Mouse (Mus musculus): ENCODE results near the gene Gpm6b. TPM values are rescaled to one million over a fixed set of nuclear protein-coding genes. Genes with fewer than 3 reads are reported as not detected.

The Gpm6b gene
- polyA plus RNA-seq (2016; fragmentation: Nextera tagmentation; extraction: Ambion mirVana) = 2.6 and 2.7 TPM in 2 replicates

GRCm38 (mm10) chrX:166238831-166239460 is at the start of gene Gpm6b:
TSS of gene Gpm6b (plus strand) at chrX:166238911.
- Histone ChIP-seq H3K9ac (no peak within 1 kb of the TSS), H3K4me2 (peak within 1 kb of the TSS; percentile 72), H3K27me3 (replicated peaks) (peaks cover 44% of the 10 kb centered on the region), H3K4me1 (no peaks in the 10 kb centered on the region), H3K36me3 (no peaks in the 10 kb centered on the region), H3K4me3 (peak within 1 kb of the TSS; percentile 42), H3K27ac (no peak within 1 kb of the TSS), H3K9me3 (replicated peaks) (no peaks in the 10 kb centered on the region)
- 16% methylated on average over 62 of the region's 63 CpGs for whole genome bisulfite sequencing (ENCODE audit: insufficient replicate concordance)
- ATAC-seq = peak; percentile 62

GRCm38 (mm10) chrX:166196327-166196726 is 42.4 kb upstream of the Gpm6b start:
- peak; percentile 80 for ATAC-seq
- Histone ChIP-seq H3K27me3 (replicated peaks) (no peaks in the 10 kb centered on the region), H3K4me3 (no peak overlapping the region), H3K9ac (no peak overlapping the region), H3K36me3 (peaks cover 6% of the 10 kb centered on the region; the same call in 1 of the 2 replicates), H3K27ac (no peak overlapping the region), H3K9me3 (replicated peaks) (no peaks in the 10 kb centered on the region), H3K4me2 (no peak overlapping the region), H3K4me1 (no peaks in the 10 kb centered on the region)

GRCm38 (mm10) chrX:166198266-166198665 is 40.4 kb upstream of the Gpm6b start:
- Histone ChIP-seq H3K9me3 (replicated peaks) (no peaks in the 10 kb centered on the region), H3K4me1 (no peaks in the 10 kb centered on the region), H3K36me3 (0 out of 2 replicates have a peak, but pooled peaks cover 4% of the 10 kb centered on the region), H3K4me2 (no peak overlapping the region), H3K27me3 (replicated peaks) (no peaks in the 10 kb centered on the region), H3K9ac (no peak overlapping the region), H3K4me3 (no peak overlapping the region), H3K27ac (no peak overlapping the region)
- WGBS (ENCODE audit: insufficient replicate concordance) = 85% methylated on average over 2 of the region's 2 CpGs
- no peak for ATAC-seq

GRCm38 (mm10) chrX:166199812-166200211 is 38.9 kb upstream of the Gpm6b start:
- Histone ChIP-seq H3K9me3 (replicated peaks) (no peaks in the 10 kb centered on the region), H3K27me3 (replicated peaks) (no peaks in the 10 kb centered on the region), H3K36me3 (0 out of 2 replicates have a peak, but pooled peaks cover 4% of the 10 kb centered on the region), H3K4me1 (no peaks in the 10 kb centered on the region), H3K4me3 (no peak overlapping the region), H3K9ac (no peak overlapping the region), H3K27ac (no peak overlapping the region), H3K4me2 (no peak overlapping the region)
- no peak for ATAC-seq

- H3K4me2 ChIP-seq = no peak overlapping the region
- no peaks in the 10 kb centered on the region for H3K9me3 ChIP-seq (replicated peaks)
- H3K36me3 ChIP-seq = no peaks in the 10 kb centered on the region
- no peak overlapping the region for H3K9ac ChIP-seq
- no peaks in the 10 kb centered on the region for H3K4me1 ChIP-seq
- H3K27ac ChIP-seq = no peak overlapping the region
- no peak for ATAC-seq
- 0 out of 2 replicates have a peak, but pooled peaks cover 12% of the 10 kb centered on the region for H3K27me3 ChIP-seq (replicated peaks)
- 63% methylated on average over 2 of the region's 2 CpGs for WGBS (ENCODE audit: insufficient replicate concordance)
- no peak overlapping the region for H3K4me3 ChIP-seq
Observed at GRCm38 (mm10) chrX:166214576-166214975, 24.1 kb upstream of the Gpm6b start.

- H3K36me3 ChIP-seq = no peaks in the 10 kb centered on the region
- no peak overlapping the region for H3K4me3 ChIP-seq
- WGBS (ENCODE audit: insufficient replicate concordance) = 71% methylated on average over 6 of the region's 6 CpGs
- H3K27me3 ChIP-seq (replicated peaks) = 0 out of 2 replicates have a peak, but pooled peaks cover 12% of the 10 kb centered on the region
- no peaks in the 10 kb centered on the region for H3K4me1 ChIP-seq
- no peak overlapping the region for H3K27ac ChIP-seq
- no peak for ATAC-seq
- H3K9me3 ChIP-seq (replicated peaks) = no peaks in the 10 kb centered on the region
- no peak overlapping the region for H3K4me2 ChIP-seq
- no peak overlapping the region for H3K9ac ChIP-seq
Observed at GRCm38 (mm10) chrX:166216248-166216647, 22.5 kb upstream of the Gpm6b start.

GRCm38 (mm10) chrX:166216720-166217119 is 22.0 kb upstream of the Gpm6b start:
- 53% methylated on average over 8 of the region's 8 CpGs for WGBS (ENCODE audit: insufficient replicate concordance)
- H3K9ac ChIP-seq = no peak overlapping the region
- no peak overlapping the region for H3K4me2 ChIP-seq
- no peak overlapping the region for H3K27ac ChIP-seq
- no peak for ATAC-seq
- H3K4me3 ChIP-seq = no peak overlapping the region
- no peaks in the 10 kb centered on the region for H3K36me3 ChIP-seq
- H3K9me3 ChIP-seq (replicated peaks) = no peaks in the 10 kb centered on the region
- no peaks in the 10 kb centered on the region for H3K4me1 ChIP-seq
- 0 out of 2 replicates have a peak, but pooled peaks cover 12% of the 10 kb centered on the region for H3K27me3 ChIP-seq (replicated peaks)

GRCm38 (mm10) chrX:166219331-166219730 is 19.4 kb upstream of the Gpm6b start:
- no peak for ATAC-seq
- no peak overlapping the region for H3K9ac ChIP-seq
- H3K9me3 ChIP-seq (replicated peaks) = no peaks in the 10 kb centered on the region
- H3K4me1 ChIP-seq = no peaks in the 10 kb centered on the region
- H3K36me3 ChIP-seq = no peaks in the 10 kb centered on the region
- no peak overlapping the region for H3K4me3 ChIP-seq
- 0 out of 2 replicates have a peak, but pooled peaks cover 3% of the 10 kb centered on the region for H3K27me3 ChIP-seq (replicated peaks)
- H3K27ac ChIP-seq = no peak overlapping the region
- H3K4me2 ChIP-seq = no peak overlapping the region
- 20% methylated on average over 5 of the region's 5 CpGs for whole genome bisulfite sequencing (ENCODE audit: insufficient replicate concordance)

- WGBS (ENCODE audit: insufficient replicate concordance) = 63% methylated on average over 5 of the region's 5 CpGs
- no peaks in the 10 kb centered on the region for H3K4me1 ChIP-seq
- no peak overlapping the region for H3K9ac ChIP-seq
- no peaks in the 10 kb centered on the region for H3K36me3 ChIP-seq
- H3K4me3 ChIP-seq = no peak overlapping the region
- H3K27ac ChIP-seq = no peak overlapping the region
- H3K27me3 ChIP-seq (replicated peaks) = peaks cover 10% of the 10 kb centered on the region; the same call in 1 of the 2 replicates
- H3K4me2 ChIP-seq = no peak overlapping the region
- ATAC-seq = no peak
- H3K9me3 ChIP-seq (replicated peaks) = no peaks in the 10 kb centered on the region
Observed at GRCm38 (mm10) chrX:166226856-166227255, 11.9 kb upstream of the Gpm6b start.

- 32% methylated on average over 3 of the region's 3 CpGs for WGBS (ENCODE audit: insufficient replicate concordance)
- H3K4me1 ChIP-seq = no peaks in the 10 kb centered on the region
- H3K4me3 ChIP-seq = no peak overlapping the region
- no peak overlapping the region for H3K4me2 ChIP-seq
- no peak for ATAC-seq
- peaks cover 8% of the 10 kb centered on the region; the same call in 1 of the 2 replicates for H3K27me3 ChIP-seq (replicated peaks)
- H3K27ac ChIP-seq = no peak overlapping the region
- H3K9me3 ChIP-seq (replicated peaks) = no peaks in the 10 kb centered on the region
- H3K9ac ChIP-seq = no peak overlapping the region
- H3K36me3 ChIP-seq = no peaks in the 10 kb centered on the region
Observed at GRCm38 (mm10) chrX:166229750-166230149, 9.0 kb upstream of the Gpm6b start.

GRCm38 (mm10) chrX:166230515-166231267 is 8.0 kb upstream of the Gpm6b start:
- Histone ChIP-seq H3K27me3 (replicated peaks) (peaks cover 8% of the 10 kb centered on the region; the same call in 1 of the 2 replicates), H3K9me3 (replicated peaks) (no peaks in the 10 kb centered on the region), H3K9ac (no peak overlapping the region), H3K27ac (no peak overlapping the region), H3K4me2 (no peak overlapping the region), H3K4me3 (no peak overlapping the region), H3K36me3 (no peaks in the 10 kb centered on the region), H3K4me1 (no peaks in the 10 kb centered on the region)
- WGBS (ENCODE audit: insufficient replicate concordance) = 64% methylated on average over 6 of the region's 6 CpGs
- ATAC-seq = no peak

- no peaks in the 10 kb centered on the region for H3K4me1 ChIP-seq
- peaks cover 34% of the 10 kb centered on the region for H3K27me3 ChIP-seq (replicated peaks)
- no peaks in the 10 kb centered on the region for H3K36me3 ChIP-seq
- H3K9me3 ChIP-seq (replicated peaks) = no peaks in the 10 kb centered on the region
- no peak for ATAC-seq
- no peak overlapping the region for H3K4me2 ChIP-seq
- 48% methylated on average over 2 of the region's 2 CpGs for WGBS (ENCODE audit: insufficient replicate concordance)
- no peak overlapping the region for H3K4me3 ChIP-seq
- H3K9ac ChIP-seq = no peak overlapping the region
- H3K27ac ChIP-seq = no peak overlapping the region
Observed at GRCm38 (mm10) chrX:166236131-166236530, 2.6 kb upstream of the Gpm6b start.

Data from liver, embryonic 12.5 days (tissue).